Mouse (Mus musculus) retina, adult 2 months (tissue): ENCODE measurements around the gene Rps6ka5.

Experiments used
- DNase-seq: peaks from one replicate; pipeline ENCODE4 v3.0.0-alpha.2; 2012; ENCODE audit warnings: low read depth, low spot score

Gene Rps6ka5

GRCm38 (mm10) chr12:100660076-100660475 is 66.7 kb downstream of the Rps6ka5 start:
- DNase-seq = no peak

GRCm38 (mm10) chr12:100655972-100656371 is 70.8 kb downstream of the Rps6ka5 start:
- no peak for DNase-seq

GRCm38 (mm10) chr12:100641936-100642335 is 84.8 kb downstream of the Rps6ka5 start:
- DNase-seq = no peak

GRCm38 (mm10) chr12:100640726-100641125 is 86.1 kb downstream of the Rps6ka5 start:
- no peak for DNase-seq

- no peak for DNase-seq
Measured at GRCm38 (mm10) chr12:100639680-100640079, 87.1 kb downstream of the Rps6ka5 start.

GRCm38 (mm10) chr12:100637886-100638285 is 88.9 kb downstream of the Rps6ka5 start:
- DNase-seq = no peak

- no peak for DNase-seq
Measured at GRCm38 (mm10) chr12:100636733-100637132, 90.0 kb downstream of the Rps6ka5 start.

- DNase-seq = no peak
Measured at GRCm38 (mm10) chr12:100636299-100636633, 90.5 kb downstream of the Rps6ka5 start.

GRCm38 (mm10) chr12:100635601-100636298 is 91.0 kb downstream of the Rps6ka5 start:
- DNase-seq = no peak

- DNase-seq = no peak
Measured at GRCm38 (mm10) chr12:100633231-100633630, 93.6 kb downstream of the Rps6ka5 start.

- peak; percentile 22 for DNase-seq
Measured at GRCm38 (mm10) chr12:100631286-100631685, 95.5 kb downstream of the Rps6ka5 start.

- no peak for DNase-seq
Measured at GRCm38 (mm10) chr12:100629126-100629920, 97.5 kb downstream of the Rps6ka5 start.

- no peak for DNase-seq
Measured at GRCm38 (mm10) chr12:100626991-100627677, 99.6 kb downstream of the Rps6ka5 start.

GRCm38 (mm10) chr12:100626273-100626990 is 100.4 kb downstream of the Rps6ka5 start:
- DNase-seq = no peak

- no peak for DNase-seq
Measured at GRCm38 (mm10) chr12:100624854-100625447, 101.8 kb downstream of the Rps6ka5 start.

- no peak for DNase-seq
Measured at GRCm38 (mm10) chr12:100615251-100615650, 111.5 kb downstream of the Rps6ka5 start.

GRCm38 (mm10) chr12:100613878-100614277 is 112.9 kb downstream of the Rps6ka5 start:
- DNase-seq = no peak

GRCm38 (mm10) chr12:100613192-100613700 is 113.5 kb downstream of the Rps6ka5 start:
- no peak for DNase-seq

- DNase-seq = no peak
Measured at GRCm38 (mm10) chr12:100609766-100610165, 117.0 kb downstream of the Rps6ka5 start.

GRCm38 (mm10) chr12:100609064-100609463 is 117.7 kb downstream of the Rps6ka5 start:
- DNase-seq = no peak

- peak; percentile 18 for DNase-seq
Measured at GRCm38 (mm10) chr12:100606733-100607132, 120.0 kb downstream of the Rps6ka5 start.
